Mouse (Mus musculus) adrenal gland, postnatal 14 days (tissue): ENCODE measurements around the gene Gtf2h3. TPM values are rescaled to one million over a fixed set of nuclear protein-coding genes. Genes with fewer than 3 reads are reported as not detected.
"Not testable (repeated sequence)": the region's sequence is repeated elsewhere in the genome, so short reads cannot be mapped to it uniquely, and the experiment has no call there.

Experiments
- DNase-seq: peaks from one replicate; pipeline ENCODE4 v3.0.0; 2021; ENCODE audit warnings: mixed read lengths
- total RNA-seq: library from RNA; stranded (reverse); gene quantifications from 2 replicates; pipeline ENCODE4 v1.2.3, GENCODE M21; 2021

Gtf2h3 gene
- total RNA-seq, 1 experiment from 2014 or later, result 35.6 TPM

DNA sequence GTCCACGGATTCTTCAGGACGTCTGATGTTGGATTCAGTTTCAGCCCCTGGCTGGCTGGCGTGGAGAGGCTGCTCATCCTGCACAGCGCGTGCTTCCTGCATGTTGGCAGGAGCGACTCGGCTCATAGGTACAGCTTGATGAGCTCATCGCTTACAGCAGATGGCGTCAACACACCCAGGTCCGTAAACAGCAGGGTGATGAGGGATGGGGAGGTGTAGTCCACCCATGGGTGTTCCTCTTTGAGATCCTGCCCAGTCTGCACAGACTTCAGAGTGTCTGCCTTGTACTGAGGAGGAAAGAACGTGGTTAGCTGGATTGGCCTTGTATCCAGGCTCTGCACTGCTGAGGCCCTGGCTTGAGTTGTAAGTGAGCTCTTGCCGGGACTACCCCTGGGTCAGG, 7.9 kb upstream of the Gtf2h3 start:
- DNase-seq, result no peak

GRCm38 (mm10) chr5:124575467-124575866, 3.5 kb upstream of the Gtf2h3 start:
- DNase-seq, result no peak

DNA sequence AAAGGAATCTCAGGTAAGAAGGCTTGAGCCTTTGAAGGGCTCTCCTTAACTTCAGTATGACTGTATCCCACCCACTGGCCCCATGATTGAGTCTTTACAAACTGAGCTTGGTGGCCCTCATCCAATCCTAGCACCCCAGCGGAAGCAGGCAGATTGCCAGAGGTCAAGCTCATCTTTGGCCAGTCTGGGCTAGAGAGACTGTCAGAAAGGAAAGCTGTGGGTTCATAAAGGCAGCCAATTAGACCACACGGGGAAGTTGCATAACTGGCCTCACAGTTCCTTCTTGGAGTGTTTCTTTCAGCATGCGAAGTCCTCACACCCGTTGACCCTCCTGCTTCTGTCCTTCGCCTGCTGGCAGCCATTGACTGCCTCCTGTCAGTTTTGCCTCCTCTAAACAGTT, 3.6 kb downstream of the Gtf2h3 start:
- peak; percentile 37 for DNase-seq

- no peak for DNase-seq
These were observed 13.8 kb downstream of the Gtf2h3 start for GRCm38 (mm10) chr5:124592768-124593167.

- peak; percentile 98 for DNase-seq
These were observed 19.6 kb downstream of the Gtf2h3 start for GRCm38 (mm10) chr5:124598224-124599174.

- DNase-seq, result not testable (repeated sequence)
These were observed 20.8 kb downstream of the Gtf2h3 start for GRCm38 (mm10) chr5:124599726-124600125.

DNA sequence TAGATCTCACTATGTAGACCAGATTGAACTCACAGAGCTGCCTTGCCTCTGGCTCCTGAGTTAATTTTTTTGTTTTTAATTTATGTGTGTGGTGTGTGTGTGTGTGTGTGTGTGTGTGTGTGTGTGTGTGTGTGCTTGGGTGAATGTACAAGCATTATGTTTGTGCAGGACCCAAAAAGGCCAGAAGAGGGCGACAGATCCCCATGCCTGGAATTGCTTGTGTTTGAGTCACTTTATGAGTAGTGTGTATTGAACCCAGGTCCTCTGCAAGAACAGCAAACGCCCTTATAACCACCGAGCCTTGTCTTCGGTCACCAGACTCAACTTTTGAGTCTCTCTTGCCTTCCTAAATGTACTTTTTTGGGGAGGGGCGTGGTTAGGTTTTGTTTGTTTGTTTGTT, 23.4 kb downstream of the Gtf2h3 start:
- DNase-seq, result peak; percentile 78

DNA sequence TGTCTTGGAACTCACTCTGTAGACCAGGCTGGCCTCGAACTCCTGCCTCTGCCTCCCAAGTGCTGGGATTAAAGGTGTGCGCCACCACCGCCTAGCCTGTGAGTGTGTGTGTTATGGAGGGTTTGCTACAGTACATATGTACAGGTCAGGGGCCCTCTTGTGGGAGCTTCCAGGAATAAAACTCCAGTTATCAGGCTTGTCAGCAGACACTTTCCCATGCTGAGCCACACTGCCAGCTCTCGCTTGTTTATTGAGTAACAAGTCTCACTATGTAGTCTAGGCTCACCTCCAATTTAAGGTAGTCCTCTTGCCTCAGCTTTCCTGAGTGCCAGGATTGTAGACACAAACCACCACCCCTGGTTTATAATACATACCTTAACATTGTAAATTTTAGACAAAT, 25.4 kb downstream of the Gtf2h3 start:
- no peak for DNase-seq

DNA sequence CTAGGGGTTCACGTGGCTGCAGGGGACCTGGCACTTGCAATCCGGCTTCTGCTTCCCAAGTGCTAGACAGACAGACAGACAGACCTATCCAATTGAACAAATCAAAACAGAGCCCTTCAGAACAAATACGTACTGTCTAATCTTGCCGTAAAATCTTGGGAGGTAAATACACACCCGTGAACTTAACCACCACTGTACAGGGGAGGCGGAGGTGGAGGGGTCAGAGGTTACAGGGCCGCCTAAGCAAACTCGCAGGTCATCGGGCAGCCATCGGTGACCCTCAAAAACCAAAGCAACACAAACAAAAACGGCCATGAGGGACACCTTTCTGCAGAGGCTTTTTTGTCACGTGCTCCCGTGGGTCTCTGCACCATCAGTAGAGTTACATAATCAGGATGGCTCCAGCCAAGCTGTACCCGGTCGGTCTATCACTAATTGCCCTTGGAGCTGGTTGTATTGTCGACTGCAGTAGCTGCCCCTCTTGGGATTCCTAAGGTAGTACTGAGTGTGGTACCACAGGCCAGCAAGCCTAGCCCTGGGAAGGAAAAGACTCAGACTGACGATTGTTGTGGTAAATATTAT, 26.2 kb downstream of the Gtf2h3 start:
- DNase-seq, result no peak

- no peak for DNase-seq
These were observed 32.0 kb downstream of the Gtf2h3 start for GRCm38 (mm10) chr5:124610965-124611364.

- peak; percentile 43 for DNase-seq
These were observed 35.8 kb downstream of the Gtf2h3 start for GRCm38 (mm10) chr5:124614709-124615108.

GRCm38 (mm10) chr5:124618711-124619110, 39.8 kb downstream of the Gtf2h3 start:
- DNase-seq, result no peak

- DNase-seq, result peak; percentile 15
These were observed 42.4 kb downstream of the Gtf2h3 start for GRCm38 (mm10) chr5:124621362-124621761.

- DNase-seq, result peak; percentile 86
These were observed 44.0 kb downstream of the Gtf2h3 start for GRCm38 (mm10) chr5:124622890-124623289.

DNA sequence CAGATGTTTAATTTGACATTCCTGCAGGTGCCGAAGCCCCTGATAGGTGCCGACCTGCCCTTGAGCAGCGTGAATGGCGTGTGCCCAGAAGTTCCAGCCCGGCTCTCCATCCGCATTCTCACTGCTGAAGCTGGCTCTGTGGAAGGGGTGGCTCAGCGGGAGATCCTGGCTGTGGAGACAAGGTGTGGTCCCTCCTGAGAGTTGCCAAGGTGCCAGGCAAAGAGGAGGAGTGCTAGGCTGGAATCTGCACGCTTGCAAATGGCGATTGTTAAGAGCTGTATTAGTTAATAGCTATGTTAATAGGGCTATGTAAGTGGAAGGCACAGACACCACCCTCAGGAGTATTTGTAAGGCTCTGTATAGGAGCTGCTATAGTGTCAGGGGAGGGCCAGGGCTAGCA, 45.4 kb downstream of the Gtf2h3 start:
- DNase-seq, result no peak

GRCm38 (mm10) chr5:124628448-124629363, 49.8 kb downstream of the Gtf2h3 start, which contains the start of gene Atp6v0a2:
Gene Atp6v0a2 (plus strand): TSS chr5:124628576.
- DNase-seq, result peak; percentile 98

DNA sequence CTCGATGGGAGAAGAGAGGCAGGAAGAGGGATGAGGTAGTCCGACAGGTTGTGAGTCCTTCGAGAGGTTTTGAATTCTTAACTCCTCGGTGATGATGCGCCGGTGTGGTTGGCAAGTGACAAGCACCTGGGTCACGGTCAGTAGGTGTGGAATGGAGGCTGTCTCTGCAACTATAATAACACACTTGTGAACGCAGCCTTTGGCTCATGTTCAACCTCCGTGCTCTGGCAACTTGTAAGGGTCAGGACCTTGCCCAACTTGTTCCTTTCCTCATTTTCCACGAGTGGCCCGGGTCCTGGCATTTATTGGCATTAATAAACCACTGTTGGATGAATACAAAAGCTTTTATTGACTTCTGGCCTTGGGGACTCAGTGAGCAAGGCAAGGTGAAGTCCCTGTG, 50.7 kb downstream of the Gtf2h3 start:
- DNase-seq, result peak; percentile 32

DNA sequence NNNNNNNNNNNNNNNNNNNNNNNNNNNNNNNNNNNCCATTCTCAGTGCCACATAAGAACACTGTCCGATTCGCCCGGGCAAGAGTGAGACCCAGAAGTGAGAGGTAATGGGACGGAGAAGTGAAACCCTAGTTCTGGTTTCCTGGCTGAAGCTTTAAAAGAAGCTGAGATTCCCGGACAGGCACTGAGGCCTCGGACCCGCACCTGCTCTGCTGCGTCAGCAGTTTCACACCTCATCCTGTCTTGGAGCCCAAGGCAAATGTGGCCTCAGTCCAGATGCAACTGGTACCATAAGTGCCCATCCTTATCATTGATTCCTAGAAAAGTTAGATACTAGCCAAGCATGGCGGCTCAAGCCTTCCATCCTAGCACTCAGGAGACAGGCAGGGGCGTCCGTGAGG, 52.7 kb downstream of the Gtf2h3 start:
- no peak for DNase-seq

DNA sequence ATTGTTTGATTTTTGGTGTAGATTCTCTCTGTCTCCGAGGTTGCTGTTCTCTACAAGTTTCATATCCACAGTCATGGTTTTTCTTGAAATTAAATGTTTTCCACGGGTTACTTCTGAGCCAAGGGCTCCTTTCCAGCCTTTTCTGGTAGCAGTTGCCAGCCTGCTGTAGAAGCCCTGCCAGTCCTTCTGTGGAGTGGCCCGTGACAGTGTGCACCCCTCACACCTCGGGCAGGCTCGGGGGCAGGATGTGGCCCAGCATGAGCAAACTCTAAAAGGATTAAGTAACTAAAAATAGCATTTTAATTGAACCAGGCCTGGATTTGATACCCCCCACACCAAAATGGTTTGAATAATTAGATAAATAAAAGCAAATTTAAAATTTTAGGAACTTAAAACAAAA, 53.5 kb downstream of the Gtf2h3 start:
- DNase-seq, result no peak

DNA sequence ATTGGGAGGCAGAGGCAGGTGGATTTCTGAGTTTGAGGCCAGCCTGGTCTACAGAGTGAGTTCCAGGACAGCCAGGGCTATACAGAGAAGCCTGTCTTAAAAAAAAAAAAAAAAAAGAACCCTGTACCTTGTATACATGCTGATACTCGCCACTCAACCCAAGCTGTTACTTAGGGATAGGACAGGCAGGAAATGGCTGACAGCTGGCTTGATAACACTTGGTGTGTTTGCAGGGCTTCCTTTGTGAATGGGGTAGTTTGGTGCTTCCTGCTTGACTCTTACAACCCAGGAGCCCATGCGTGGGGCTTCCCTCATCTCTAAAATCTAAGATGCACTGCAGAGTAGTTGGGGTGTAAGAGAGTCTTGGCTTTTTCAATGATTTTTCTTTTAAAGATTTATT, 54.5 kb downstream of the Gtf2h3 start:
- DNase-seq, result no peak

- DNase-seq, result peak; percentile 59
These were observed 56.1 kb downstream of the Gtf2h3 start for GRCm38 (mm10) chr5:124635068-124635467.

- DNase-seq, result no peak
These were observed 57.2 kb downstream of the Gtf2h3 start for GRCm38 (mm10) chr5:124636139-124636538.
